Mouse (Mus musculus): ENCODE measurements around the gene Tfdp2.

GRCm38 (mm10) chr9:96345750-96346149, 149.7 kb downstream of the Tfdp2 start:
- TF ChIP-seq POLR2A (IDR thresholded peaks at IDR 0.05; ENCODE audit: extremely low read depth, insufficient read depth, low read length) (no peak), CTCF (IDR thresholded peaks at IDR 0.05; ENCODE audit: extremely low read depth, insufficient read depth, low read length) (no peak)
